Mouse (Mus musculus) cerebellum, postnatal 14 days (tissue): ENCODE measurements around the gene Clcn1.

Experiments used
- DNase-seq, 2 experiments: peaks; one replicate each; pipeline ENCODE4 v3.0.0; 2021; ENCODE audit warnings: mixed read lengths in 2 of 2

Gene Clcn1

DNA sequence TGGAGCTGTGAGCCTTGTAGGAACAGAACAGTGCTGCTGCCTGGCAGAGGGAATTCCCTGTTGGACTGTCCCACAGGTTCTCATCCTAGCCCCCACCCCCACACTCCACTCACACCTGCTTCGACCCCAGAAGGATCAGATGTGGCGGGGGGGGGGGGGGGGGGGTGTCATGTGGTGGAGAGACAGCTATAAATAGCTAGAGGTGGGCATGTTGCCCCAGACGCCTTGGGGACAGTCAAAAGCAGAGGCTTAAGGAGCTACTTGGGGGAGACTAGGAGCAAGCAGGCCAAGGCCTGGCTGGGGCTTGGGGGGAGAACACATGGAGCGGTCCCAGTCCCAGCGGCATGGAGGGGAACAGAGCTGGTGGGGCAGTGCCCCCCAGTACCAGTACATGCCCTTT lies at the start of gene Clcn1:
Gene Clcn1, plus strand, starts transcription at position 238 of the 400 bp plus-strand sequence.
- no peak for DNase-seq

DNA sequence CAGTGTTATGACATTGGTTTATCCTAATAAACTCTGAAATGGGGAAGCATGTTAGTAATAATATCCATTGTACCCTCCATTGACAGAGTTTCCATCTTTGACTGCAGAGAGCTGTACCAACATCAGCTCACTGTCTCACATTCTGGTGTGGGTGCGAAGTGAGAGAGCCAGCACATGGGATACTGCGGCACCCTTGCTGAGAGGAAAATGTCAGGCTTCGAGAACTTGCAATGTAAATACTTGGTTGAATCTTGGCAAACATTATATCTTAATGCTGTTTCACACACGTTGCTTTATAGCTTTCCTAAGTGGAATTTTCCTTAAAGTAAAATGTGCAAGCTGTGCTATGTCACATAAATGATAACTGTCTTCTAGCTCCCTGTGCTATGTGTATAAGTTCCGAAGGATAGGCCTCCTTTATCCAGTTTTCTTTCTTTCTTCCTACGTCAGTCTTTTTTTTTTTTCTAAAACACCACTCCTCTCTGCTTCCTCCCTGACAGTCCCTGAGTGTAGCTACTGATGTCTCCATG lies 49.1 kb upstream of the Clcn1 start:
- DNase-seq = no peak

DNA sequence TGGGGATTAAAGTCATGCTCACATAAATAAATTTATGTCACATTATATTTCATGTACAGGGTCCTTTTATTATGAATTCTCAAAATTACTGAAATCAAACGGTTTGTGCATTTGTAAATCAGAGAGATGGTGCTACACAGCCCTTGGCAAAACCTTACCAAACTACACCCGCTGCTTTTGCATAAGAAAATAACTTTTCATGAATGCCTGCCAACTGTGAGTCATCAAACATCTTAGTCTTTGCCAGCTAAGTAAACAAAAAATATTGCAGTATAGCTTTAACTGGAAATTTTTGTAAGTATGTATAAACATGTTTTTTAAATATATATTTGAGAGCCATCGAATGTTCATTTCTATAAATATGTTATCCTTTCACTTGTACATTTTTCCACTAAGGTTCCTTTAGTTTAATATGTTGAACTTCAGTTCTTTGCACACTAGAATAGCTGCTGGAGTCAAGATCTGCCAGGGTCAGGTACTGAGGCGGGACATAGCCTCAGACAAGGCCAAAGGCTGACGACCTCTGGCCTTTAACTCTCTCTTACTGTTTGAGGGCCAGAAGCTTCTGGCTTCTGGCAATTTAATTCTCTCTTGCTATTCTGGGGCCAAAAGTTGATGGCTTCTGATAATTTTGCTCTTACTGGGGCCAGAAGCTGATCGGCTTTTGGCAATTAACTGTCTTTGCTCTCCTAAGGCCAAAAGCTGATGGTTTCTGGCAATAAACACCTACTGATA lies 45.0 kb upstream of the Clcn1 start:
- no peak for DNase-seq

DNA sequence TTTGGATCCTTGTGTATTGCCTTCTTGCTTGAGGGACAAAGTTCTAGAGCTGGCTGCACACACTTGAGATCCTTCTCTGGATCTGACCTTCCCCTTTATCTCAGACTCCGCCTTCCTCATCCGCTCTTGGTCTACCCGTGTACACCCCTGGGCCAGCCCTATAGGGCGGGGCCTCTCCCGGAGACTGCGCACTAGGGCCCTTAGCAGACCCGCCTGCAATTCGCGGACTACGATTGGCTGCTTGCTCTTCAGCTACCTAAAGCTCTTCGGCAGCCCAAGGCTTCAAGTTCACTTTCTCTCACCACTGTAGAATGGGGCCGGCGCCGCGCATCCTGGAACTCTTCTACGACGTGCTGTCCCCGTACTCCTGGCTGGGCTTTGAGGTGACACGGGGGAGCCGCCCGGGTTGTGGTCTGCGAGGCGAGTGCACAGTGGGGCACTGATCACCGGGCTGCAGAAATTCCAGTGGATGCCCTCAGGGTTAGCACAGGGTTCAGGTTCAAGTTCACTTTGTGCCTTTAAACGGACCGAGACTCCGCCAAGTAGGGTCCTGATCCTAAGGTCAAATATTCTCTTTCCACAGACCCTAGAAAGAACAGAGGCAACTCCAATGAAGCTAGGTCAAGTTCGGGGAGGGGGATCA lies 40.7 kb upstream of the Clcn1 start, which contains the start of gene Gstk1:
Gene Gstk1, plus strand, starts transcription at position 225 of the 643 bp plus-strand sequence.
- DNase-seq = peak; percentile 77 to 78

DNA sequence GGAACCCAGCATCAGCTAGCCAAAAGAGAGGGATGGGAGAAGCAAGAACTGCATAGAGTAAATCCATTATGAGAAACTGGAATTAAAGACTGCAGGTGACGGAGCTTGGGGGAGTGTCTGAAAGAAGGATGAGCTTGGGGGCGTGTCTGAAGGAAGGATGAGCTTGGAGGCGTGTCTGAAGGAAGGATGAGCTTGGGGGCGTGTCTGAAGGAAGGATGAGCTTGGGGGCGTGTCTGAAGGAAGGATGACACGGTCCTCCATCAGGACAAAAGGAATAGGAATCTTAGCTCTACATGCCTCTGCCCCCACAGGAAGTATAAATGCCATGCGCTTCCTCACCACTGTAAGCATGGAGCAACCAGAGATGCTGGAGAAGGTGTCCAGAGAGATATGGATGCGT lies 39.3 kb upstream of the Clcn1 start:
- peak in 1 of 2 experiments; percentile 8 for DNase-seq

DNA sequence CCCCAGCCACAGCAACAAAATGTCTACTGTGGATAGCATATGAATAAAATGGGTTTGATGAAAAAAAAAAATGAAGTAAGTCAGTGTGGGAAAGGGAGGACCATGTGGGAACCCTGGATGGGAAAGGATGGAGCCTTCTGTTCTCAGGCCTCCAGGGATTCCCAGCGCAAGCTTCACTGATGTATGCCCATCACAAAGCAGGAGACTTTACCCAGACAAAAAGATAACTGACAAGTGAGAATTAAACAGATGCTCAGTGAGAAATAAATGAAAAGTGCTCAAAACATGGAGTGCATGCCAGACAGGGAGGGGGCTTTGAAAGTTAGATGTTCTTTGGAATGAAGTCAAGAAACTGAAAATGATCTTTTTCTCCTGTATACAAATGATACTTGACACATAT lies 38.5 kb upstream of the Clcn1 start:
- no peak for DNase-seq

DNA sequence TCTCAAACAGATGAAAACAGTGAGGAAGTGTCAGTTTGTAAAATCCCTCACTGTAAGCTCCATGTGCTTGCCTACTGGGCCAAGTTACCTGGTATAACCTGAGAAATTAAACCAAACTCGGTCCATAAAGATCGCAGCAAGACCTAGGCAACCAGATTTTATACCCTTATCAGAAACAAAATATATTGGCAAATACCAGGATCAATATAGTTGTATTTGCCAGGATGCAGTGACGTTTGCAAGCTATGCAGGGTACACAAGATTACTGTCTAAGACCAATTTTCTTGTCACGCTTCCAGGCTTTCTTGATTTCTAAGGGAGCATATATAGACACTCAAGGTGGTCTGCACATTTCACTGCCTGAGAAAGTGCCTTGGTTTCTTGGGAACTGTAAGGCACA lies 34.7 kb upstream of the Clcn1 start:
- DNase-seq = no peak

DNA sequence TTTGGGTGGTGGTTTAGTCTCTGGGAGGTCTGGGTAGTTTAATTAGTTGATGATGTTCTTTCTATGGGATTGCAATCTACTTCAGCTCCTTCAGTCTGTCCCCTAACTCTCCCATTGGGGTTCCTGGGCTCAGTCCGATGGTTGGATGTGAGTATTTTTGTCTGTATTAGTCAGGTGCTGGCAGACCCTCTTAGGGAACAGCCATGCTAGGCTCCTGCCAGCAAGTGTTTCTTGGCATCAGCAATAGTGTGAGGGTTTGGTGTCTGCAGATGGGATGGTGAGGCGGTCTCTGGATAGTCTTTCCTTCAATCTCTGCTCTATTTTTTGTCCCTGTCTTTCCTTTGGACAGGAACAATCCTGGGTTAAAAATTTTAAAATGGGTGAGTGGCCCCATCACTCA lies 33.4 kb upstream of the Clcn1 start:
- DNase-seq = peak; percentile 25 to 38

DNA sequence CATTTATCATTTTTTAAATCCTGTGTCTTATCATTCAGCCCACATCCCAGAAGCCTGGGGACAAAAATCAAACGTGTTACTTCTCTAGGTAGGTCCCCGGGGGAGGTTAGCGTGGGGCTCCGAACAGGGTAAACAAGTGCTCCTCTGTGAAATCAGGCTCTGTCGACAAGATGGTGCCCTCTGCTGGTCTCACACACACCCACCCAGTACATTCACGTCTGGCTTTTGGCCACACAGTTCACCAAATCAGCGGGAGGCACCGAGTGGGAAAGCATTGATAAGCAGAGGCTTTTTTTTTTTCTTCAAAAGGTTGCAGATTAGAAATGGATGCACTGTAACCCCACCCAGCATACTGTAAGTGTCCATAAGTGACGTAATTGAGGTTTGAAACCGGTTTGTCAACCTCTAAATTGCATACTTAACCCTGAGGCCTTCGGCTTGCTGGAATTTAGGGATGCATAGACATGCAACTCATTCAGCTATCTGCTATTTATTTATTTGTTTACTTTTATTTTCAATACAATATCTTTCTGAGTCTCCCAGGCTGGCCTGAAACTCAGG lies 29.1 kb upstream of the Clcn1 start:
- DNase-seq = peak; percentile 59 to 73

DNA sequence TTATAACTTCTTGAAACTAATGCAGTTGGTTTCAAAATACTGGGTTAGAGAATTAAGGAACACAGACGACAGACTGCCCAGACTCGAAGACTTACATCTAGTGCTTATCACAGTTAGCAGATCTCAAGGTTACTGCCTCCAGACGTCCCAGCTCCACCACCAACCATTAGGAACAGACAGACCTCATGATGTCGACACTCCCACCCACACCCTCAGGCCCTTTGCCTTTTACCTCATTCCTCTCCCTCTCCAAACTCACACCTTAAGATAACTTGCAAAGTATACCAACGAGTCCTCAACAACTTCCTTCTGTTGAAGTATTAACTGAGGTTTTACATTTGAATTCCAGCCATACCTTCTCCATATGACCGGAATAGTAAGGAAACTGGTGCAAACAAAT lies 26.1 kb upstream of the Clcn1 start:
- DNase-seq = no peak

DNA sequence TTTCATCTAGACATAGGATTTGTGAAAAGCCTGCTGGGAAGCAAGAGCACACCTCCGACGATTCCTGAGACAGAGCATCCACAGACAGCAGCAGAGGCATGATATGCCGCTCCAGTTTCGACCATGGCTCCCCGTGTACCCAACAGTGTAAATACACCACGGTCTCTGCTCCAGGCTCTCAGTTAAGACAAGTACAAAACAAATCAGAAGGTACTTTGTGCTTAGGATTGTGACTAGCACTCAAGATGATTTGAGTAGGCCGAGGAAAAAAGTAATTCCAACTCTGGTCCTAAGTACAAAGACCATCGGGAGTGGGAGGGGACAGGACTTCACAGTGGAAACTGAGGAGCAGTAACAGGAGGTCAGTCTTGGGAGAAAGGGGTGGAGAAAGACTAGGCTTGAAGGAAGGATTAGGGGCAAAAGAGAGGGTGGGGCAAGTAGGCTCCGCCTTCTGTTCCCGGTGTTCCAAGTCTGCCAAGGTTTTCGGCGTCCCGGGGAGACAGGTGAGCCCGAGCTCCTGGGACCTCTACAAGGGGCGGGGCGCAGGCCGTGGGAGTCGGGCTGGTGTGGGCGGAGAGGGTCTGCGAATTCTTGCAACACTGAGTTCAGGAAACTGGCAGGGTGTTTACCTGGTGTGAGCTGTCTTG lies 24.8 kb upstream of the Clcn1 start, which contains the start of gene Tmem139:
Gene Tmem139, plus strand, starts transcription at position 447 of the 647 bp plus-strand sequence.
- no peak for DNase-seq

DNA sequence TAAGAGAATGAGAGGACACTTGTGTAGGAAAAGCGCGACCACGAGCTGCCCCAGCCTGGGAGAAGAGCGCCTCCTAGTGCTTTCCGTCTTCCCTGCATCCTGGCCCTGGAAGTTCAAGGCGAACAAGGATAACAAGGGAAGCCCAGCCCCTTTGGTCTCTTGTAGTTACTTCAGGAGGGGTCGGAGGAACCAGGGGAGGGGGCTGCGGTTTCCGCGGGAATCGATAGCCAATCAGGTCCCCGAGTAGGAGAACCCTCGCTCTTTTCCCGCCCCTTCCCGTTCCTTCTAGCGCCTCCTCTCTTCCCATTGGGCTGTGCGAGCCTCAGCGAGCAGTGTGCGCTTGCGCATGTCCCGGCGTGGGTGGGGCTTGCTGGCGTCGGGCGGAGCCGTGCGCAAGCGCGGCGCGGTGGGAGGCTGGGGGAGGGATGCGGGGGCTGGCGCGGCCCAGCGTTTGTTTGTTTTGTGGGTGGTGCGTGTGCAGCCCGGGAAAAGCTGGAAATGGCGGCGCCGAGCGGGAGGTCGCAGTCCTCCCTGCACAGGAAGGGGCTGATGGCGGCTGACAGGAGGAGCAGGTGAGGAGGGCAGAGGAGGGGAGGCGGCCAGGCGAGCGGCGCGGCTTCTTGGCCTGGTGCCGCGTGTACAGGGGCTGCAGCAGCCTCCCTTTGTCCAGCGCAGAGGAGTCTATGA lies 21.7 kb upstream of the Clcn1 start, which contains the start of gene Casp2:
Gene Casp2, plus strand, starts transcription at position 360 of the 687 bp plus-strand sequence.
- peak; percentile 99 for DNase-seq

DNA sequence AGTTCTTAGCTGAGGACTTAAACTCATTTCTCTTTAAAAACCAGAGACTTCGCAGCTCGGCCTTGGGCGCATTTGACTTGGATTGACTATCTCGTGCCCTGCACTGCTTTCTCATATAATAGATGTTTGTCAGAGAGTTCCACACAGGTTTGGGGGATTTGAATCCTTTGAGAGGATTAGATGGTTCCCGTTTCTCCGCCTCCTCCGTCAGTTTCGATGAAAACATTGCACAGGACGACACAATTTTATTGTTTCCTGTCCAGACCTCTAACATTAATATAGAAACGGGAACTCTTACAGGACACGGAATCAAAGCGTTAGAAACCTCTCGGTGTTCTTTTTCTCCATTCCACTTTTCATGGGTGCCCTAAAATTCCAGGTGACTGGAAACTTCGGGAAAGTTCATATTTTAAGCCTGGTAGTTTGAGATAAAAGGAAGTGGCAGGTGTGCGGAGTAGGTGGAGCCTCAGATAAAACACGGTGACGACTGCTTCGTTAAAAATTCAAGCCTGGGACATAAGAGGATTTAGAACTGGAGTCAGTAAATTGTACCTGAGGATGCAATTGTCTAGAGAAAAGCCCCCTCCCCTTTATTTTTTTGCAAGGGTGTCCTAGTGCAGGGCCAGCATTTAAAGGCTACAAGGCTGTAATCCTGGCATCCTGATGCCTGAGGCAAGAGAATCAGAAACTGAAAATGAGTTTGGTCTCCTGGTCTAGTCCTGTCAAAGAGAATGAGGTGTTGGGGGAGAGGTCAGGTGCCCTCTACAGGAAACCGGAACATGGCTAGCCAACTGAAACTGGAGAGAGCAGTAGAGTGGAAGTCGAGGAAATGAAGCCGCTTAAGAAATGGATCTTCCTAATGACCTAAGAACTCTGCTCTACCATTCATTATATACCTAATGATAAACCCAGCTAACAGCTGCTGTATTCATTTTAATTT lies 20.8 kb upstream of the Clcn1 start:
- DNase-seq = peak in 1 of 2 experiments; percentile 22

DNA sequence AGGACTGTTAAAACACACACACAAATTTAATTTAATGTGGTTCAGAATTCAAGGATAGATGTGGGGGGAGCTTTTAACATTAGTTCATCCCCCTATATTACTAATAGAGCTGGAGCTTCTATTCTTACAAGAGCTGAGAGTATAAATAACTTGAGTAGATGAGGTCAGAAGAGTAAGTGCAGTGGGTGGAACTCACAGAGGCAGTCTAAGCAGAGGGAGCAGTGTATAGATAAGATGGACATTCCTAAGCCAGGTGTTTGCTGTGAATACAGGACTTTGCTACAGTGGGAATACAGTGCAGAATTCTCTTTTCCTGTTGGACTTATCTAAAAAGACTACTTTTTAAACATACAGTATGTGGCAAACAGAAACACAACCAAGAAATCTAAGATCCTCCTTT lies 15.7 kb upstream of the Clcn1 start:
- DNase-seq = no peak

DNA sequence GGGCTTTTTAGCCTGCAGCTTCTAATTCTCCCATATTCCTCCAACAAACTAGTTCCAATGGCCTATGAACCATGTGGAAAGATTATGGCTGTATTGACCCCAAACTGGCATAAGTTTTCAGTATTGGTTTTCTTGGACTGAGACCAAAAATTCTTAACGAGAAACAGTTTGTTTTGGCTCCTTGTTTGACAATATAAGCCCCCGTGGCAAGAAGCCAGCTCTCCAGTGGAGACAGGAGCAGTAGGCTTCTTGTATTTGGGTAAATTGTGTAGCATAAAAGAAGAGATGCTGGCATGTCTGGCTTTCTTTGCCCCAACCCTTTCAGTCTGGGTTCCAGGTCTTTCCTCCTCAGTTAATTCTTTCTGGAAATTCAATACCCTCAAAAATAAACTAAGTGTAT lies 10.3 kb upstream of the Clcn1 start:
- DNase-seq = no peak

DNA sequence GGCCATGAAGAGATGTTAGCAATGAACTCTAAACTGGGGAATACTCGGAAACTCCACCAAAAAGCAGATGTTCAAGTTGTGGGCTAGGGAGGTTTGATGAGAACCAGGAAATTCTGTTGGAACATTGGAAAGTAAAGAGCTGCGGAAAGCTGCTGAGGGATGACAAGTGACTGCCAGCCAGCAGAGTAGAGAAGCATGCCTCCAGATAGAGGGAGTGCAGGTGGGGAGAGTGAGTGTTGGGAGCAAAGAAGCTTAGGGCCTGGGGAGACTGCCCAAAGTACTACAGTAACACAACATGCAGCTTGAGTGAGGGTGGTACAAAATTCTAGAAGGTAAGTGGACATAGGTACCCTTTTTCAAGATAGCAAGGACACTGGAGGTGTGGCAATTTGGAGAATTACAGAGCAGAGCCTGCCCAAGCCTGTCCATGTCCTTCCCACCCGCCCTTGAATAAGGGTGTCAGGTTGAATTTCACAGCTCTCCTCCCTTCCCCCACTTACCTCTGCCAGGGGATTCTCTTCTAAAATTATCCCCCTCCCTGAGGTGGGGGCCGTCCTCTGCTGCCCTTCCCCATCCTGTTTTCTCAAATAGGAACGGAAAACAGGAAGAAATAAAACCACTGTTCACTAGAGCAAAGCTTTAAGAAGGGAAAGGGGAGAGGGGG lies 3.5 kb upstream of the Clcn1 start:
- no peak for DNase-seq

DNA sequence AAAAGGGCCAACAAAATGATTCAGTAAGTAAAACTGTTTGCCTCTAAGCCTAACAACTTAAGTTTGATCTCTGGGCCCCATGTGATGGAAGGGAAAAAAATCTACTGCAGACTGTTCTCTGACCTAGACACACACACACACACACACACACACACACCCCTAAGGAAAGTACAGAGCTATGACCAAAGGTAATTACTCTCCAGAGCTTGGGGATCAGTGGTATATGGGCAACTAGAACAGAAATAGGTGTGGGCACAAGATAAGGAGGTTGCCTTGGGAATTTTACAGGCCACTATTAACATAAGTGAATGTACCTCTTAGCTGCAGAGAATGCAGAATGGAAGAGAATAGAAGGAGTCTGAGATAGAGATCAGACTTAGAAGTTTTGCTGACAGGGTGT lies 1.1 kb downstream of the Clcn1 start:
- no peak for DNase-seq

DNA sequence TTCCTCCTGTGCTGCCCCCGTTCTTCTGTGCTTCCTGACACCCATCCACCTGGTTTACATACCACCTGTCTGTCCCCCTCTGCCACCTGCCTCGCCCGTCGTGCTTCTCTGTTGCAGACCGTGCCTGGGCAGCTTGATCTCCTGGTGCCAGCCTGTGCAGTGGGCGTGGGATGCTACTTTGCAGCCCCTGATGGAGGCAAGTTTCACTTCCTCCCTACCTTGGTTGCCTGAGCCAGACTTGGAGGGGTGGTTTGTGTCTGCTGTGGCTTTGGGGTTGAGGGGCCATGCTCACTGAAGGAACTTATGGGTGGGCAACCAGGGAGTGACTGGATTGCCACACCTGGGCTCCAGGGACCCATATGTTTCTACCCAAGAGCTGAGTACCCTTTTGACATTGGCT lies 6.8 kb downstream of the Clcn1 start:
- DNase-seq = no peak

DNA sequence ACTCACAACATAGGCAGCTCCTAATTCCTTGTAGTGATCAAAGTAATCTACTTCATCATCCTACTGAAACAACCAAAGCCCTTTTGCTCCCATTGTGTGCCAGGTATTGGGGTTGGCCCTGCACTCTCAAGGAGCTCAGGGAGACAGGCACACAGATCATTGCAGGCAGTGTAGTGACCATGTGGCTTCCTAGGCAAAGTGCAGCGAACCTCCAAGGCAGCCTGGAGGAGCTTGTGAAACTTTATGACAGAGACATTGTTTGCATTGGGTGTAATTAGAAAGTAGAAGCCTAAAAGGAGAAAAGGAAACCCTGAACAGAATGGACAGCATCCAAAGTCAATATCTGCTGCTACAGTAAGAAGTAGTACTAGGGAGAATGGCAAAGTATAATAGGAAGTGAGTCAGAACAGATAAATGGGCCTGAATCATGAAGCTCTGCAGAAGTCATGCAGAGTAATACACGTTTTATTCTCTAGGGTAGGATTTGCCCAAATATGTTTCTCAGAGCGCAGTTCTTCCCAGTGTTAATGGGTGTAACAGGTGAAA lies 9.1 kb downstream of the Clcn1 start:
- DNase-seq = no peak

DNA sequence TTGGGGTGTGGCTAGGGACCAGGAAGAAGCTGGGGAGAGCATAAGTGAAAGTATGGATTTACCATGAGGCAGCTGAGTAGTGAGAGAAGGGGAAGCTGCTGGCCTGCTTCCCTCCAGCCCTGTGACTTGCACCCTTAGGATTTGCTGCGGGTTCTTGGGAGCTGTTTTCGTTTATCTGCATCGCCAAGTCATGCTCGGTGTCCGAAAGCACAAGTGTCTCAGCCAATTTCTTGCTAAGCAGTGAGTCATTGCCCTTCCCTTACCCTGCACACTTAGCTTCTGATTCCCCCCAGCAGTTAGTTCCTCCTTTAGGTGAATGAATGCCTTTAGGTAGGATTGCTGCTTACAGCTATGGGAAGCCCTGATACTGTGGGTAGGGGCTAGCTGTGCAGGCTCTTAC lies 12.9 kb downstream of the Clcn1 start:
- no peak for DNase-seq
